Mouse (Mus musculus): ENCODE data around the gene Commd8. TPM values are rescaled to one million over a fixed set of nuclear protein-coding genes. Genes with fewer than 3 reads are reported as not detected.

Commd8 gene
- polyA plus RNA-seq, 1 experiment from 2014 or later = 106 TPM

GRCm38 (mm10) chr5:72203028-72203733 is 35.2 kb upstream of the Commd8 start:
- Histone ChIP-seq H3K27me3 (replicated peaks; ENCODE audit: control insufficient read depth, insufficient read depth, low read length) (no peaks in the 10 kb centered on the region), H3K4me1 (ENCODE audit: control insufficient read depth, insufficient read depth, low read length) (peaks cover 5% of the 10 kb centered on the region; the same call in 1 of the 2 replicates), H3K4me2 (ENCODE audit: low read depth, low read length) (peak overlapping the region; percentile 61), H3K4me3 (ENCODE audit: low read depth, low read length) (peak overlapping the region; percentile 74), H3K27ac (replicated peaks; ENCODE audit: low read depth, low read length) (peak overlapping the region; percentile 65), H3K9ac (ENCODE audit: low read depth, low read length) (peak overlapping the region; percentile 63), H3K36me3 (ENCODE audit: control insufficient read depth, insufficient read depth, low read length) (no peaks in the 10 kb centered on the region), H3K9me3 (ENCODE audit: control insufficient read depth, low read length) (no peaks in the 10 kb centered on the region)
- ATAC-seq (ENCODE audit: low read depth) (peak; percentile 97), DNase-seq (ENCODE audit: low spot score) (peak; percentile 95)
- WGBS = under 1% methylated on average over 28 of the region's 32 CpGs

GRCm38 (mm10) chr5:72202016-72202415 is 34.0 kb upstream of the Commd8 start:
- Histone ChIP-seq H3K27ac (replicated peaks; ENCODE audit: low read depth, low read length) (no peak overlapping the region), H3K4me3 (ENCODE audit: low read depth, low read length) (peak overlapping the region; percentile 4; the same call in 1 of the 2 replicates), H3K36me3 (ENCODE audit: control insufficient read depth, insufficient read depth, low read length) (no peaks in the 10 kb centered on the region), H3K9me3 (ENCODE audit: control insufficient read depth, low read length) (no peaks in the 10 kb centered on the region), H3K27me3 (replicated peaks; ENCODE audit: control insufficient read depth, insufficient read depth, low read length) (no peaks in the 10 kb centered on the region), H3K4me2 (ENCODE audit: low read depth, low read length) (peak overlapping the region; percentile 38), H3K4me1 (ENCODE audit: control insufficient read depth, insufficient read depth, low read length) (peaks cover 4% of the 10 kb centered on the region; the same call in 1 of the 2 replicates), H3K9ac (ENCODE audit: low read depth, low read length) (no peak overlapping the region)
- no peak for ATAC-seq (ENCODE audit: low read depth)
- no peak for DNase-seq (ENCODE audit: low spot score)
- WGBS = 39% methylated on average over 10 of the region's 10 CpGs

GRCm38 (mm10) chr5:72201600-72201999 is 33.6 kb upstream of the Commd8 start:
- no peaks in the 10 kb centered on the region for H3K9me3 ChIP-seq (ENCODE audit: control insufficient read depth, low read length)
- WGBS = 36% methylated on average over 7 of the region's 7 CpGs
- H3K4me2 ChIP-seq (ENCODE audit: low read depth, low read length) = peak overlapping the region; percentile 38
- ATAC-seq (ENCODE audit: low read depth) (peak; percentile 35; the same call in 1 of the 2 replicates), DNase-seq (ENCODE audit: low spot score) (peak; percentile 72)
- H3K4me3 ChIP-seq (ENCODE audit: low read depth, low read length) = peak overlapping the region; percentile 4; the same call in 1 of the 2 replicates
- no peak overlapping the region for H3K9ac ChIP-seq (ENCODE audit: low read depth, low read length)
- no peaks in the 10 kb centered on the region for H3K27me3 ChIP-seq (replicated peaks; ENCODE audit: control insufficient read depth, insufficient read depth, low read length)
- no peak overlapping the region for H3K27ac ChIP-seq (replicated peaks; ENCODE audit: low read depth, low read length)
- peaks cover 4% of the 10 kb centered on the region; the same call in 1 of the 2 replicates for H3K4me1 ChIP-seq (ENCODE audit: control insufficient read depth, insufficient read depth, low read length)
- no peaks in the 10 kb centered on the region for H3K36me3 ChIP-seq (ENCODE audit: control insufficient read depth, insufficient read depth, low read length)

DNA sequence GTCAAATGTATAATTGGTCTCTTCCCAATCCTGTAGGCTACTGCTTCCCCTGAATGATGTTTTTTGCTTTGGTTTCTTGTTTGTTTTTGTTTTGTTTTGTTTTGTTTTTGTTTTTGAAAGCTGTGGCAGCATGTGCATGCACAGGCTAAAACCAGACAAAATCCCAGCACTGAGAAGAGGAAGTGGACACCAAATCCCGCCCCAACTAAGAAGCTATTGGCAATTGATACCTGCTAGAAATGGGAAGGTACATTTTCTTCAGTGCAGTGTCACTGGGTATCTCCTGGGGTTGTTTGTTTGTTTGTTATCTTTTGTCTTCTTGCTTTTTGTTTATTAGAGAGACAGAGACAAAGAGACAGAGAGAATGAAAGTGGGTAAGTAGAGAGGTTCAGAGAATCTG is 27.5 kb upstream of the Commd8 start:
- Histone ChIP-seq H3K4me3 (ENCODE audit: low read depth, low read length) (no peak overlapping the region), H3K27me3 (replicated peaks; ENCODE audit: control insufficient read depth, insufficient read depth, low read length) (no peaks in the 10 kb centered on the region), H3K36me3 (ENCODE audit: control insufficient read depth, insufficient read depth, low read length) (no peaks in the 10 kb centered on the region), H3K9me3 (ENCODE audit: control insufficient read depth, low read length) (no peaks in the 10 kb centered on the region), H3K9ac (ENCODE audit: low read depth, low read length) (no peak overlapping the region), H3K27ac (replicated peaks; ENCODE audit: low read depth, low read length) (no peak overlapping the region), H3K4me2 (ENCODE audit: low read depth, low read length) (no peak overlapping the region), H3K4me1 (ENCODE audit: control insufficient read depth, insufficient read depth, low read length) (no peaks in the 10 kb centered on the region)
- DNase-seq (ENCODE audit: low spot score) (no peak), ATAC-seq (ENCODE audit: low read depth) (no peak)
- WGBS = 91% methylated on average over 1 of the region's 1 CpGs

- no peak overlapping the region for H3K4me3 ChIP-seq (ENCODE audit: low read depth, low read length)
- no peaks in the 10 kb centered on the region for H3K4me1 ChIP-seq (ENCODE audit: control insufficient read depth, insufficient read depth, low read length)
- H3K27me3 ChIP-seq (replicated peaks; ENCODE audit: control insufficient read depth, insufficient read depth, low read length) = no peaks in the 10 kb centered on the region
- no peaks in the 10 kb centered on the region for H3K9me3 ChIP-seq (ENCODE audit: control insufficient read depth, low read length)
- no peak for DNase-seq (ENCODE audit: low spot score)
- no peak for ATAC-seq (ENCODE audit: low read depth)
- H3K36me3 ChIP-seq (ENCODE audit: control insufficient read depth, insufficient read depth, low read length) = no peaks in the 10 kb centered on the region
- H3K27ac ChIP-seq (replicated peaks; ENCODE audit: low read depth, low read length) = no peak overlapping the region
- no peak overlapping the region for H3K4me2 ChIP-seq (ENCODE audit: low read depth, low read length)
- no peak overlapping the region for H3K9ac ChIP-seq (ENCODE audit: low read depth, low read length)
- 83% methylated on average over 5 of the region's 5 CpGs for WGBS
Observed at GRCm38 (mm10) chr5:72191932-72192331, 23.9 kb upstream of the Commd8 start.

GRCm38 (mm10) chr5:72191154-72191553 is 23.2 kb upstream of the Commd8 start:
- no peak overlapping the region for H3K4me3 ChIP-seq (ENCODE audit: low read depth, low read length)
- no peak for ATAC-seq (ENCODE audit: low read depth)
- WGBS = 81% methylated on average over 7 of the region's 7 CpGs

DNA sequence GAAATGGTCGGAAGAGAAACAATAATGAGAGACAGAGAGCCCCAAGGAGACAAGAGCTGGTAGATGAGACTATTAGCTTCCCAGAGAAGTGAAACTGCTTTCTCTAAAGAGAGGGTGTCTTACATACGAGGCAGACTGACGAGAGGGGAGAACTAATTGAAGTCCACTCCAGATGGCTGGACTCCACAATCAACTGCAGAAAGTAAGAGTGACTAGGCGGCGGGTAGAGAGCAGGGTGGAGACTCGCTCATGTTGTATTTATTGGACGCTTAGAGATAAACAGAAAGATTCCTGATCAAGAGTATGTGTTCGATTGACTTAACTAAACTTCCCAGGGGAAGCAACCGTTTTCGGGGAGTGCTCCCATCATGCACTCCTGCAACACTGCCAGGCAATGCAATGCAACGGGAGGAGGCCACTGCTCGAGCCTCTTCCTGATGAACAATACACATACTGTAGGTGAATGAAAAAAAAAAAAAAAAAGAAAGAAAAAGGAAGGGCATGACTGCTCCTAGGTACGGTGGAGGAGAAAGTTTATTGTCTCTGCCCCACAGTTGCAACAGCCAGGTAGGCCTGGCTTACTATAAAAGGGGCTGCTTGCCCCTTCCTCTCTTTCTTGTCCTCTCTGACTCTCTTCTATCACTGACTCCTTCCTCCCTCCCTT is 16.6 kb upstream of the Commd8 start:
- Histone ChIP-seq H3K4me1 (ENCODE audit: control insufficient read depth, insufficient read depth, low read length) (no peaks in the 10 kb centered on the region), H3K27me3 (replicated peaks; ENCODE audit: control insufficient read depth, insufficient read depth, low read length) (no peaks in the 10 kb centered on the region), H3K27ac (replicated peaks; ENCODE audit: low read depth, low read length) (no peak overlapping the region), H3K9me3 (ENCODE audit: control insufficient read depth, low read length) (no peaks in the 10 kb centered on the region), H3K36me3 (ENCODE audit: control insufficient read depth, insufficient read depth, low read length) (no peaks in the 10 kb centered on the region), H3K4me2 (ENCODE audit: low read depth, low read length) (no peak overlapping the region), H3K4me3 (ENCODE audit: low read depth, low read length) (no peak overlapping the region), H3K9ac (ENCODE audit: low read depth, low read length) (no peak overlapping the region)
- ATAC-seq (ENCODE audit: low read depth) (no peak), DNase-seq (ENCODE audit: low spot score) (no peak)
- 80% methylated on average over 13 of the region's 13 CpGs for WGBS

More at GRCm38 (mm10) chr5:72191154-72191553, 23.2 kb upstream of the Commd8 start:
- Histone ChIP-seq H3K4me2 (ENCODE audit: low read depth, low read length) (no peak overlapping the region), H3K9ac (ENCODE audit: low read depth, low read length) (no peak overlapping the region), H3K27me3 (replicated peaks; ENCODE audit: control insufficient read depth, insufficient read depth, low read length) (no peaks in the 10 kb centered on the region), H3K4me1 (ENCODE audit: control insufficient read depth, insufficient read depth, low read length) (no peaks in the 10 kb centered on the region), H3K9me3 (ENCODE audit: control insufficient read depth, low read length) (no peaks in the 10 kb centered on the region), H3K27ac (replicated peaks; ENCODE audit: low read depth, low read length) (no peak overlapping the region), H3K36me3 (ENCODE audit: control insufficient read depth, insufficient read depth, low read length) (no peaks in the 10 kb centered on the region)
- DNase-seq (ENCODE audit: low spot score) = no peak

DNA sequence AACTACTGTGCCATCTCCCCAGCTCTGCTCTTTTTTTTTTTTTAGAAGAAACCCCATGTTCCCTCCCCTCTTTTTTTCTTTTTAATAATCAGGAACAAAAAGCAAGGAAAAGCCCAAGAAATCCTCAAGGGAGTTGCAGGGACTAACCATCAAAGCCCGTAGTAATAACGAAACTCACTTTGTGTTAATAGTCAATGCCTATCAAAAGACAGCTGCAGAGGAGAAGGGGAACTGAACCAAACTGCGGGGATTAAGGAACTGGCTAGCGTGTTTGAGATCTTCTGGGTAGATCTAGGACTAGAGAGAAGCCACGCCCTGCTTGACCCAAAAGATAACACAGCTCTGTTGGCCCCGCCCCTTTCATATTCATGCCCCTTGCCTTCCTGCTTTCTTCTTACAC is 15.9 kb upstream of the Commd8 start:
- no peak overlapping the region for H3K4me3 ChIP-seq (ENCODE audit: low read depth, low read length)
- WGBS = 81% methylated on average over 6 of the region's 6 CpGs
- H3K4me2 ChIP-seq (ENCODE audit: low read depth, low read length) = no peak overlapping the region
- H3K27ac ChIP-seq (replicated peaks; ENCODE audit: low read depth, low read length) = no peak overlapping the region
- H3K36me3 ChIP-seq (ENCODE audit: control insufficient read depth, insufficient read depth, low read length) = no peaks in the 10 kb centered on the region
- DNase-seq (ENCODE audit: low spot score) = peak; percentile 14
- ATAC-seq (ENCODE audit: low read depth) = no peak
- no peak overlapping the region for H3K9ac ChIP-seq (ENCODE audit: low read depth, low read length)
- no peaks in the 10 kb centered on the region for H3K4me1 ChIP-seq (ENCODE audit: control insufficient read depth, insufficient read depth, low read length)
- H3K9me3 ChIP-seq (ENCODE audit: control insufficient read depth, low read length) = no peaks in the 10 kb centered on the region
- H3K27me3 ChIP-seq (replicated peaks; ENCODE audit: control insufficient read depth, insufficient read depth, low read length) = no peaks in the 10 kb centered on the region

All from embryonic facial prominence, embryonic 14.5 days (tissue).